Mouse (Mus musculus) testis, adult 2 months (tissue): ENCODE data around the gene Ccdc114.

ENCODE experiments used
- CTCF ChIP-seq: fragments of 200-500 bp; IDR thresholded peaks from 2 replicates; pipeline ENCODE4 v1.5.1; 2012; ENCODE audit warnings: low read depth, mild to moderate bottlenecking, inconsistent platforms, low read length, moderate library complexity; ENCODE audit not compliant: control insufficient read depth, insufficient read depth, insufficient replicate concordance
- POLR2A ChIP-seq: fragments of 200-500 bp; IDR thresholded peaks from 2 replicates; pipeline ENCODE4 v1.6.1; 2012; ENCODE audit warnings: low read depth, mild to moderate bottlenecking, inconsistent platforms, low read length, moderate library complexity; ENCODE audit not compliant: control insufficient read depth

- TF ChIP-seq CTCF (no peak), POLR2A (no peak)
Measured at GRCm38 (mm10) chr7:45917004-45917704, 6.7 kb upstream of the Ccdc114 start.
